Mouse (Mus musculus) heart, adult 10 weeks (tissue): ENCODE data around the gene D730048I06Rik. TPM values are rescaled to one million over a fixed set of nuclear protein-coding genes. Genes with fewer than 3 reads are reported as not detected.

Experiments
- polyA plus RNA-seq: library from polyadenylated mRNA; stranded (reverse); fragments of 350-450 nt; fragmentation: Illumina TruSeq; extraction: RNeasy Lipid Tissue Mini Kit (QIAGEN cat#74804); gene quantifications from one replicate; pipeline ENCODE4 v1.2.3, GENCODE M21; 2014; ENCODE audit warnings: low read depth, low replicate concordance

The D730048I06Rik gene
- polyA plus RNA-seq: not detected

DNA sequence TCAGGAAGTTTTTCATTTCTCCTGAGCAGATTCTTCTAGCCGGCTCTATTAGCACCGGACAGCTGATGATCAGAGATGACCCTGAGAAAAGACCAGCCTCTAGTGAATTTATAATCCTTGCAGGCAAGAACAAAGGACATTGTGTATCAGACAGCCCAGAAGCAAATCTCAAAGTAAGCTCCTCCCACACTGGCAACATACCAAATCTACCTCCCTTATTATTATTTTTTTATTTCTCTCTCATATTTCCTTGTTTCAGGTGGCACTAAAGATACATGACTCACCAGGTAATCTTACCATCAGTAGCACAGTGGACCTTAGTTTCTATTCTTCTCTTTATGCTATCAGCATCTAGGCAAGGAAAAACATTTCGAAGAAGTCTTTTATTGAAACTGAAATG is at the start of gene D730048I06Rik, which contains the start of gene Gm27235:
TSS of gene D730048I06Rik (minus strand) at position 112 of the 400 bp plus-strand sequence.
TSS of gene Gm27235 (minus strand) at position 101 of the 400 bp plus-strand sequence.

DNA sequence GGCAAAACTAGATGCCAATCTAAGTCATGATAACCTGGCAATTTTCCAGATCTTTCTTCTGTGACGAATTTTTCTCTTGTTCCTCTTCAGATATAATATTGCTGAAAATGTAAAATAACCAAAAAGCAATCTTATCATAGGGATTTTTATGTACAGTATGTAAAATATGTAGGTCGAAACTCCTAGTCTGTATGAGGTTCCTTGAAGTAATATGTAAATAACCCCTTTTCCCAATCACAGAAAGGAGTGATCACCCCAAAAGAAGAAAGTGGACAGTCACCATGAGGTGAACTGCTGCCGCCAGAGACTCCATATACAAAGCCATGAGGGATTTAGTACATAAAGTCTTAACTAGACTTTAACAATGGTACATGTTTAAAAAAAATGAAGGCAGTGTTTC is 11.9 kb downstream of the D730048I06Rik start, which contains the start of gene Gm17727:
TSS of gene Gm17727 (minus strand) at position 101 of the 400 bp plus-strand sequence.

GRCm38 (mm10) chr9:35740749-35741148 is 49.2 kb downstream of the D730048I06Rik start, which contains the start of gene Gm17677:
Gm17677 (plus strand) TSS chr9:35741049.

Other genes starting within 250 kb of the D730048I06Rik start
- not detected for gene Ddx25, start 231.6 kb downstream of the D730048I06Rik start, polyA plus RNA-seq
- gene Pus3, start 231.5 kb downstream of the D730048I06Rik start, polyA plus RNA-seq: 9.0 TPM
- gene Pate2, start 219.8 kb downstream of the D730048I06Rik start, polyA plus RNA-seq: not detected
- 2.3 TPM for gene Hyls1, start 219.7 kb downstream of the D730048I06Rik start, polyA plus RNA-seq
- gene Pate4, start 178.2 kb downstream of the D730048I06Rik start, polyA plus RNA-seq: not detected
- not detected for gene Pate3, start 141.9 kb downstream of the D730048I06Rik start, polyA plus RNA-seq
- gene Pate1, start 102.7 kb downstream of the D730048I06Rik start, polyA plus RNA-seq: not detected
- gene Gm17677, start 49.1 kb downstream of the D730048I06Rik start, polyA plus RNA-seq: not detected
- gene Gm17727, start 12.0 kb downstream of the D730048I06Rik start, polyA plus RNA-seq: not detected
- gene Gm27235, start within 50 bp of the D730048I06Rik start, polyA plus RNA-seq: not detected
- not detected for gene 9230110F15Rik, start 54.0 kb upstream of the D730048I06Rik start, polyA plus RNA-seq
- not detected for gene 9230113P08Rik, start 118.3 kb upstream of the D730048I06Rik start, polyA plus RNA-seq